Mouse (Mus musculus) thymus, postnatal 0 days (tissue): ENCODE measurements around the gene Pik3r2. TPM values are rescaled to one million over a fixed set of nuclear protein-coding genes. Genes with fewer than 3 reads are reported as not detected.

ENCODE experiments used
- DNase-seq: peaks from one replicate; pipeline ENCODE4 v3.0.0-alpha.2; 2015; ENCODE audit warnings: low spot score
- polyA plus RNA-seq: library from polyadenylated mRNA; unstranded; fragments of >200 nt; fragmentation: Nextera tagmentation; extraction: Ambion mirVana; gene quantifications from 2 replicates; pipeline ENCODE4 v1.2.1, GENCODE M21; 2015

Pik3r2 gene
- polyA plus RNA-seq, 1 experiment from 2014 or later: 35.1 TPM

DNA sequence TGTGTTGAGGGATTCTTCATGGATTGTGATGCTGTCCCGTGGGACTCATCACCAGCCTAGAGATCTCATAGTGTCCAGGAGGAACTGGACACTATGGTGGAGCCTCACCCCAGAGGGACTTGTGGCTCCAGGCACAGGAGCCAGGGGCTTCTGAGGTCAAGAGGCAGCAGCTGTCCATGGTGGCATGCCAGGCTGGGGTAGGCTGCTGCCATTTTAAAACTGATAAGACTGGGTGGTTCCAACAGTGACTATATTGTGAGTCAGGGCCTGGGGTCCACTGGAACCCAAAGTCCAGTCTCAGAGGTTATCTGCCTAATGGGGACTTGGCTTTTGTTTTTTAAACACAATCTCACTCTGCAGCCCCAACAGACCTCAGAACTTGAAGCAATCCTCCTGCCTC lies 25.3 kb upstream of the Pik3r2 start:
- no peak for DNase-seq

DNA sequence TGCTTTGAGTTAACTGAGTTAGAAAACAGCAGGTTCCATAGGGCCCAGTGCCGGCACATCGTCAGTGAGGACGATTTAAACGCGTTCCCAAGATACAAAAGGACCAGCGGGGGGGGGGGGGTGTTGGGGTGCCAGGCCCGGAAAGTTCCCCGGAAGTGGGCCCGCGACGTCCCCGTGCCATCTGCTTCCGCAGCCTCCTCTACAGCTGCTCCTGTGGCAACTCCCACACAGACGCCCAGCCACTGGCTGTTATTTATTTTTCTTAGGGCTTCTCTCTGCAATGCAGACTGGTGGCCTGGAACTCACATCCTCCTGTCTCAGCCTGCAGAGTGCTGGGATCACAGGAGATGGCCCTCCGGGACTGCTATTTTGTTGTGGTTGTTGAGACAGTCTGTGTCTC lies 24.6 kb upstream of the Pik3r2 start:
- DNase-seq: peak; percentile 76

DNA sequence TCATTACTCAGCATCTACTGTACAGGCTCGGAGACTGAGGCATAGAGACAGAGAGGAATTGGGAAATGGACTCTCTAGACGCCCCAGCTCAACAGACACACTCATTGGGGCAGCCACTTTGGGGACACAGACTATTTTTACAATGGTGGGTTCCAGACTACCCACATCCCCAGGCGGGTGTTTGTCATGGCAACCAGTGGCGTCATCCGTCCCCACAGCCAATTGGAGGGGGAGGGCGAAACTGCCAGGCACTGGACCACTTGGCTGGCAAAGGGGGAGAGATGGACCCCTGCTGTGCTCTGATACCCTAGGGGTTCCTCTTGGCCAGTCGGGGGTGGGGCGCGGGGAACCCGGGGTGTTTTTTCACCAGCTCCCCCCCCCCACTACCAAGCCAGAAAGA lies 24.1 kb upstream of the Pik3r2 start:
- DNase-seq: no peak

DNA sequence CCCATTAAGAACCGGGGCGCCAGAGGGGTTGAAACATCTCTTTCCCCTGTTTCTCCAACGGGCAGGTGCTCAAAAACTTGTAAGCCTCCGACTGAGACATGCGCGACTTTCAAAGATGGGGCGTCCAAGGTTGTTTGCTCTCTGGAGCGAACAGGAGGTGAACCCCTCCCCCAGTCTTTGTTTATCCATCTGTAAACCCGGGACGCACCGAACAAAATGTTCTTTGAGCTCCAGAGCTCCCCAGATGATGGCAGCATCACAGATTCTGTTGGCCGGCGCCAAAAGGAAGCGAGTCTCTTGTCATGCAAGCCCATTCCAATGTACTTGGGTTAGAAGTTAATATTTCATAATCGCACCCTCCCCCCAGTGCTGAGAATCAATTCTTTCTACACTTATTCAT lies 21.8 kb upstream of the Pik3r2 start:
- DNase-seq: no peak

DNA sequence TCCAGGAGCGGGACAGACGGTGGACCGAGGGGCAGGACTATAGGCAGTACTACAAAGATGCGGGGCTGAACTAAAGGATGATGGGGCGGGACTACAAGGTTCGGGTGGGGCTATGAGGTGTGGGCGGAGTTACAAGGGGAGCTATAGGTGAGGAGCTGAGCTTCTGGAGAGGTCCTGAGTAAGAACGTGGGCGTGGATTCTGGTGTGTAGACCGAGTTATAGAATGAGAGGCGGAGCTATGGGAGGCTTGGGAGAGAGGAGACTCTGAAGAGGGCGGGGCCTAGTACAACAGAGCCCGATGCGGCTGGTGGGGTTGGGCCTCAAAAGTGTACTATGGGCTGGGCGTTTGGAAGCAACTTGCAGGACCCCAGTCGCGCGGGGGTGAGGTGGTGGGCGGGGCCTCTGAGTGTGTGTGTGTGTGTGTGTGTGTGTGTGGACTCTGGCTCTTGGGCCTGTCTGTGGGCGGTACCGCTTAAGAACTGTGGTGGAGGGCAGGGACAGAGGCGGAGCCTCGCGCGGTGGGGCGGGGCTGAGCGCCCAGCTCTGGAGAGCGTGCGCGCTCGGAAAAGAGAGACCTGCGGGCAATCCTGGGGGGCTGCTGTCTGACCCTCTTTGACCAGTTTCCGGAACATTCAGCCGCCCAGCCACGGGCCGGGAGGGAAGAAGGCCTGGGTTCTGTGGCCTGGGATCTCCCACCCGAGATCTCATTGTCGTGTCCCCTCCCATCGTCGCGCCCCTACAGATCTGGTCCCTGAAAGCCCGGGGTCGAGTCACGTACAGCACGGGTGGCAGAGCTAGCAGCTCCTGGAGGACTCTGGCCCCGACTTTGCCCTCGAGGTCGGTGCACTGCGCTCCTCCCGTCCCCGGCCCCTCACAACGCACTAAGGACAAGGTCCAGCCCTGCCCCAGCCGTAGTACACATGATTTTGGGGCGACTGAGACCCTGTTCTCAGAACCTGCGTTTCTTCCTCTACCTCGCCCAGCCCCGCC lies 20.9 kb upstream of the Pik3r2 start:
- peak; percentile 87 for DNase-seq

DNA sequence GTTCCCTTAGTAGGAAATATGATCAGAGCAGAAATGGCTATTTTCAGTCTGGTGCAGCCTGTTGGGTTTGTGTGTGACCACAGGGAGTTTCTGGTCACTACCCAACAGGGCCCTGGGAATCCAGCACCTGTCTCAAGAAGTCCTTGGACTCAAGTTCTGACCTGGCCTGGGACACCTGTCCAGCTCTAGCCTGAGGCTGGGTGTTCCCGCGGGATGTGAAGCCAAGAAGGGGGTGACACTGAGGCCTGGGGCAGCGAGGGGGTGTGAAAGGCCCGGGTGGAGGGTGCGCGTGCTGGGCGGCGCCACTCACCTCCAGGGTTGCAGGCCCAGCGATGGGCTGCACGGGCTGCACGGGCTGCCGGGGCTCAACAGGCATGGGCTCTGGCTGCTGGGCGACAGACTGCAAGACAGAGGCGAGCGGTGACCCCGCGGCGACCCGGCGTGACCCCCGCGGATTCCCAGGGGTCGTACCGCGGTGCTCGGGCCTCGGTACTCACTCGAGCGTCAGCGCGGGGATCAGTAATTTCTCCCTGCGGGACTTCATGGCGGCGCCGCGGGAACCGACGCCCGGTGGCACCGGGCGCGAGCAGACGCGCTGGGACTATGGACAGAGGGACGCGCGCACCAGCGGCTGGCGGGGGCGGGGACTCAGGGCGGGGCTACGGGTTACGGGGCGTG lies 20.0 kb upstream of the Pik3r2 start:
- DNase-seq: no peak

DNA sequence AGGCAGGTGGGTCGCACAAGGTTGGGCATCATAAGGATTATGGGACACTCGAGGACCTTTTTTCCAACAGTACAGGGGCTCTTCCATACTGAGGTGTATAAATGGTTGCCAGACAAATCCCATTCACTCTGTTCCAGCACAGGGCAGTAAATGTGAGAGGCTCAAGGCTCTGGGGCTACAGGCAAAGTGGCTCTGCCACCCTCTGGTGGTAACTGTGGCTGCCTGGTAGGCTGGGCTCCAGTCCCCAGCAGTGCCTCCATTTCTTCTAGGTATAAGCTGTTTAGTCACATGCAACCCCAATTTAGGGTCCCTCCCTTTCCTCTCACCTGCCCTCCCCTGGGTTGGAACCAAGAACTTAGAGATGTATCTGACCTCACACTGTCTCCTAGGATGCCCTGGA lies 18.9 kb upstream of the Pik3r2 start:
- DNase-seq: no peak

DNA sequence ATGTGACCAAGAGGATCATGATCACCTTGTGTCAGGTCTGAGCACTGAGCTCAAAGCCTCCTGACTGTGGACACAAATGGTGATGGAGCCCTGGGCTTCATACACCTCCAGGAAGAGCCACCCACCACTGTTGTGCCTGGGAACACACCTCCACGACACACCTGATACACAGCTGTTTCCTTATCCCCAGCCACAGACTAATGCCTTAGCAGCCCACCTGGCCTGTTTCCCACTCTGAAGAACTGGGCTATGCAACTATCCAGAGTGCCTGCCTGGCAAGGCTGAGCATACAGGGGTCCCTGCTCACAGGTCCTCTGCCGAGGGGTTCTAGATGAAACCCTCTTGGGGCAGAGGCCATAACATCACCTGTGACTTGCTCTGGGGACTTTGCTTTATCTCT lies 17.7 kb upstream of the Pik3r2 start:
- no peak for DNase-seq

DNA sequence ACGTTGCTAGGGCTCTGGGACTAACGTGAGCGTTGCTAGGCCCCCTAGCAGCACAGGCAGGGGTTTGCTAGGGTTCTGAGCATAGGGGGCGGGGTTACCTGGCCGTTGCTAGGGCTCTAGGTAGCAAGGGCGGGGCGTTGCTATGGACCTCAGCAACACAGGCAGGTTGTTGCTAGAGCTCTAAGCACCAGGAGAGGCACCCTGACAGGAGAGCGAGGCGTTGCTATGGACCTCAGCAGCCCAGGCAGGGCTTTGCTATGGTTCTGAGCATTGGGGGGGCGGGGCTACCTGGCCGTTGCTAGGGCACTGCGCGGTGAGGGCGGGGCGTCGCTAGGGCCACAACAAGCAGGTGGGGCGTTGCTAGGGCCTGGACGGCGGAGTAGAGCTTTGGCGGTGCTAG lies 16.2 kb upstream of the Pik3r2 start:
- DNase-seq: no peak

DNA sequence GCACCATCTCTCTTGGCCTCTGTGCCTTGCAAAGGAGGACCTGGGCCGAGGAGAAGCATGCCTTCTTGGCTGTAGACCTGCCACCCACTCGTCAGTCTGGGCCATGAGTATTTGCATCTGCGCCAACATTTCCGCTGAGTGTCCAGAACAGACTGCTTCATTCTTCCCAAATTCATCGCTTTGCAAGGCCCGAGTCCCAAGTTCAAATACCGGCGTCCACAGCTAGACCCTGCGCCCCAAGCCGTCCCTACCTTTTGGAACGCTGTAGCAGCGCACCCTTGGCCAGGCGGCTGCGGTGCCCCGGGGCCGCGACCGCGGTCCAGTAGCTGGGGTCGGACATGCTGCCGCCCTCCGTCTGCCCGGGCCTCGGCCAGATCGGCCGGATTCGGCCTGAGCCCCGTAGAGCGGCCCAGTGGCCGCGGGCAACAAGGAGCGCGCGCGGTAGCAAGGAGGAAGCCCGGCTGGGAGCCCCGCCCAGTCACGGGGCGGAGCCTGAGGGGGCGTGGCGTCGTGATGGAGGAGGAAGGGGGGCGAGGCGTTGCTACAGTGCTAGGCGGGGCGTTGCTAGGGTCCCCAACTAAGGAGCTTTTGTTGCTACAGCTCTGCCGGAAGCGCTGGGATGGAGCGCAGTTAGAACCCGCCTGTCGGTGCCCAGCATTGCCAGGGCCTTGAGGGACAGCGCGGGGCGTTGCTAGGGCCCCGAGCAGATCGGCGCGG lies 15.6 kb upstream of the Pik3r2 start:
- DNase-seq: peak; percentile 98

DNA sequence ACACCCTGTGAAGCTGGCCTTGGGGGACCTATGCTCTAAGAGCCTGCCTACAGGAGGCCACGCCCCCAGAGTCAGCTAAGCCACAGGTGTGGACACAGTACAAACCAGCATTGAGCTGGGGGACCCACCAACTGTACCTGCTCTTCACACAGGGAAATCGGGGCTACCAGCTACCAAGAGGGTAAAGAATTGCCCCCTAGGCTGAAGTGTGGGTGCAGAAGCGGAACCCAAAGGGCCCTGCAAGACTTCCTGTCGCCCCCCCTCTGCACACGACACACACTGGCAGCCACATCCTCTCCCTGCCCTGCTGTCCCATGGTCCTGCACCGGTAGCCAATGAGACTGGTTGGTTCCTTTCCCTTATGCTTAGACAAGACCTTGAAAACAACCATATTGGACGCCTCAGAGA lies 14.8 kb upstream of the Pik3r2 start:
- DNase-seq: peak; percentile 89

DNA sequence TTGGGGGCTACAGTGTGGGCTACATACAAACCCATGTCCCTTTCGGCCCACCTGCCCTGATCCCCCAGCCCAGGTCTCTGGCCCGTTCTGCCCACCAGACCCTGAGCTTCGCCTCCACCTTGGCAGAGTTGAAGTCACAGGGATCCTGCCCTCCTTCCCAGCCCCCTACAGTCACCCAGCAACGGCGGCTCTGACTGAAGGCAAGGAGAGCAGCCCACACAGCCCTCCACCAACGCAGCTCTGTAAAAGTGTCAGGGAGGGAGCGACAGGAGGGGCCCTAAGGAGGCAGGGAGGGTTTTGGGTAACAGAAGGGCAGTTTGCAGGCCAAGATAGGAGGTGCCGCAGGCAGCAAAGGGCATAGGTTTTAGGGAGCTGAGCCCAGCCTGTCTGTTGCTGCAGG lies 14.3 kb upstream of the Pik3r2 start:
- no peak for DNase-seq

DNA sequence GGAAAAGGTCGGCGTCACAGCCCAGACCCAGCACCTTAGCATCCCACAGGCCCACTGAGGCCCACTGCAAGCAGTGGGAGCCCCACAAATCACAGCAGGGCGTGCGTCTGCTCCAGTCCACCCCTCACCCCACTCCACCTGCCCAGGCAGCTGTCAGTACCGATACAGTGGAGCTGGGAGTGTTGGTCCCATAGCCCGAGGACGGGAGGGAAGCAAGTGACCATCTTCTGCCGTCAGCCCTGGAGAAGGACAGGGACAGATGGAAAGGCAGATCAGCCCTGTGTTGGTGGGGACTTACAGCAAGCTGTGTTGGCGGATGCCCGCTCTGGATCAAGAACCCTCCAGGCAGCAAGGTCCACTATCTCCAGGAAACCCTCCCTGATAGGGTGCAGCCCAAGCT lies 12.5 kb upstream of the Pik3r2 start:
- DNase-seq: no peak

DNA sequence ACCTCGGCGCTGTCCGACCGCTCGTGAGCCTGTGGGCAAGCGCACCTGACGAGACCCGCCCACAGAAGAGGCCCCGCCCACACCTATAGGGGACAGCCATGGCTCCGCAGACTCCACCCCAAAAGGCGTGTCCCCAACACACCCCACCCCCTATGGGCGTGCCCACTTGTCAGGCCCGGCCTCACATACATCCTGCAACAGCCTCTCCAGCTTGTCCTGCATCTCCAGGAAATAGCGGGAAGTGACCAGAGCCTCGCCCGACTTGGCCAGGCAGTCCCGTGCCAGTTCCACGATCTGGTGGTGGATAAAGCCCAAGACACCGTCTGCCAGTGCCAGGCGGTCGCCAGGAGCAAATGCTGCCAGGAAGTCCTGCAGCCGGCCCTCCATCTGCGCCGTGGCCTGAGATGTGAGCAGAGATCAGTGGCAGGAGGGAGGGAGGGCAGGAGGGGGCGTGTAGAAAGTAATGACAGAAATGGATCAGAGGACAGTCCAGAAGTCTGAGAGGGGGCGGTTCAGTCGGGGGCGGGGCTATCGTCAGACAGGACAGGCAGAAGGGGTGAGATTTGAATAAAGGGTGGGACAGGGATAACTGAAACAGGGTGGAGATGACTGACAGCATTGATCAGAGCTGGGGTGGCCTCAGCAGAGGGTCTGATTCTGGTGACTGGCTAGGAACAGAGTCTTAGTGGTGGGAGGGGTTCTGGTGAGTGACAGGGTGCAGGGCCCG lies 11.6 kb upstream of the Pik3r2 start:
- no peak for DNase-seq

DNA sequence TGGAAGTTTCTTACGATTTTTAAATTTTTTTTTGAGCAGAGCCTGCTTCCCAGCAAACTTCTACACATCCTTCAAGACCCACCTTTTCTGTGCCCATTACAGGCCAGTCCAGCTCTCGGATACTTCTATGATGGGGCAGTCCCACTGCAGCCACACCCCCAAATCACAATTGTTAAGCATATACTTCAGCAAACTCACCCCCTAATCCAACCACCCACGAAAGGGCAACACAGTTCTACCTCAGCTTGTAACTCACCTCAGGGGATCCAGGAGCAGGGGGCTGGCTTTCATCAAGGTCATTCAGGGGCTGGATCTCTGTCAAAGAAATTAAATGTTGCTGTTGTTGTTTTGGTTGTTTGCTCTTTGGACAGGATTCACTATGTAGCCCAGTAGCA lies 10.5 kb upstream of the Pik3r2 start:
- DNase-seq: no peak

DNA sequence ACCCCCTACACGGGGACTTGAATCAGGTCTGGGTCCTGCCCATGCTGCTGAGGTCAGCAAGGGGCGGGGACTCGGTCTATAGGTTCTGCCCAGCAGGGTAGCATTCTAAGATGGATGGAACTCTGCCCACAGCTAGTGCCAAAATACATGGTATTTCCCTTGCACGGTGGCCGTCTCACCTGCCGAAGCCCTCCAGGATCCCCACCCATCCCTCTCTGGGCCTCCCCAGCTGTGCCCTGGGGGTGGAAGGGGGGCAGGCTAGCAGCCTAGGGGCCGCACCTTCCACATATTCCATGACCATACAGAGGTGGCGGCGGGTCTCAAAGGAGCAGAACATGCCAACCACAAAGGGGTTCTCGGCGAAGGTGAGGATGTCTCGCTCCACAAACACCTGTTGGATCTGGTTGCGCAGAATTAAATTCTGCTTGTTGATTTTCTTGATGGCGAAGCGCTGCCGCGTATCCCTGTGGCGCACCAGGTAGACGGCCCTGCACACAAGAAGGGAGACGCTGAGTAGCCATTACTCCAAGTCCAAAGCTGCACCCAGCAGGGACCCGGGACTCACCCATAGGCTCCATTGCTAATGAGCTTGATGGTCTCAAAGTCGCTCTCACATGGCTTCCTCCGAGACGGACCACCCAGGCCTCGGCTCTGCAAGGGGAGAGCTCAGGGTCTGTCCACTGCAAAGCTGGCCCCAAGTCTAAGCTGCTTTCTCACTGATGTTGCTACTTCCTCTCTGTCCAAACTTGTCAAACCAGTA lies 10.0 kb upstream of the Pik3r2 start:
- no peak for DNase-seq

DNA sequence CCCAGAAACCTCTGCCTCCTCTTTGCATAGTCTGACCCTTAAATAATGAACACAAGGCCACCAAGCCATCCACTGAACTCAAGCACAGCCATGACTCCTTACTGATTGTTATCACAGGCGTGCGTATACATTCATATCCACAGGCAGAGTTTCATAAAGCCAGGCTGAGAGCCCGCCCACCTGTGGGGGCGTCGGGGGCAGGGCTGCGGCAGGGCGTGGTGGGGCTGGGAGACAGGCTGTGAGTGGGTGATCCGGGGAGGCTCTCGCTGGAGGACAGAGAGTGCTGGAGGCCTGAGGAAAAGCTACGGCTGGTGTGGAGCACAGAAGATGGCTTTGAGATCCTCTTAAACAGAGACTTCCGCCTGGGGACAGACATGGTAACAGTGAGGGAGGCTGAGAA lies 3.6 kb upstream of the Pik3r2 start:
- no peak for DNase-seq

DNA sequence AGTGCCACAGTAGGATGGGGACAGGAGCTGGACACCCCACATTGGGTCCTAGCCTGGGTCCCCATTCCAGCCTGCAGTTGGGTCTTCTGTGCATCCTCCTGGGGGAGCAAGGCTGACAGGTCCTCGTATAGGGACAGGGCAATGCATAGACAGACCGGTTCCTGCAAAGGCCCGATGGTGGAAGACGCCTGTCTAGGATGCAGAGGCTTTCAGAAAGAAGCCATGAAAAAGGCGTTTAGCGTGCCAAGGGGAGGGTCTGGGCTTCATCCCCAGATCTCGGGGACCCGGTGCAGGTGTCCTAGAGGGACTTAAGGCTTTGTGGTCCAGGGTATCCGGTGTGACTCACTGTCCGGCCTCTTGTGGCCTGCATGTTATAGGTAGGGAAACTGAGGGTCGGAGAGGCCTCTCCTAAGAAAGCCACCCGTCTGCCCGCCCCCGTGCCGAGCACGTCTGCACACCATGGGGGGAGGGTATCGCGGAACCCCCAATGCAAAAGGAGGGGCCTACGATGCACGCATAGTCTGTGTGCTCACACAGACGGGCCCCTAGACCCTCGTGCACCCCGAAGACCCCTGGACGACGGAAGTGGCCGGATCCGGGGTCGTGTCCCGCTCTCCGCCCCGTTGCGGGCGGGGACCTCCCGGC lies 540 bp downstream of the Pik3r2 start:
- no peak for DNase-seq

DNA sequence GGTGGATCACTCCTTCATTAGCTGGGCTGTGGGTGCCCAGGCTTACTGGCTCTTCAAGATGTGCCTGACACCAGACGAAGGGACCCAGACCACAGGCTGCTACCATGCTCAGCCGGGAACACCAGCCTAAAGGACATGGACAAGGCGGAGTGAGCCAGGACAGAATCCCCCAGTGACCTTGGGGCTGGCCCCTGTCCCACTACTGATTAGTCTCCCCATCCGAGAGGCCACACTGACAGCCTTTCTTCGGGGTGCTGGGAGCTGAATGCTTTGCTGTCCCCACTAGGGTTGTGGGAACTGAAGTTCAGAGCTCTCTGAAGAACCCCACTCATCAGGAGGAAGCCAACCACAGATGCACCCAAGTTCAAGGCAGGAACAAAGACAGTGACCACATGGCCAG lies 1.3 kb downstream of the Pik3r2 start:
- no peak for DNase-seq

DNA sequence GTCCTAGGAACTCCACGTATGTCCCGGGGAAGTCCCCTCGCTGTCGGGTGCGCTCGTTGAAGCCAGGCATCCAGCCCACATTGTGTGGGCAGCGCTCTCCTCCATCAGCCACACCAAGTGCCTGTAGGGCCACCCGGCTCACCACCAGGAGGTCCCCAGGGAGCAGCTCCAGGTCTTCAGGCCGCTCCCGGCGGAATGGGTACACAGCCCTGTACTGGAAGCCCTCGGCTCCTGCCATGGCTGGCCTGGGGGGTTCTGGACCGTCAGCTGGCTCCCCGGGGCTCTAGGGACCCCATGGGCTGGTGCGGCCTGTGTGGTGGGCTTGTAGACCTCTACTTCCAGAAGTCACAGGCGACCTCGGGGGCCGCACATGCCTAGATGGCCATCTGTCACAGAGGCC lies 1.8 kb downstream of the Pik3r2 start:
- DNase-seq: no peak
